In genomic region chr13:75227616-75228277, GRCm38 (mm10) we compare ENCODE assay signal across 8 mouse cellular contexts.
DNase-seq lines count a peak whose midpoint lies in the region; ATAC-seq and TF ChIP-seq lines count a peak whose summit lies in the region.

No protein-coding gene starts in this region.

- no peaks in the 10 kb centered on the region for H3K36me3 ChIP-seq in kidney, postnatal 0 days (ENCODE audit: insufficient read depth, low read length)
- H3K36me3 ChIP-seq in liver, embryonic 11.5 days (ENCODE audit: control insufficient read depth, insufficient read depth, low read length) = no peaks in the 10 kb centered on the region
- H3K36me3 ChIP-seq in neural tube, embryonic 14.5 days (ENCODE audit: control insufficient read depth, insufficient read depth, low read length) = no peaks in the 10 kb centered on the region

- no peak overlapping the region for H3K4me2 ChIP-seq in kidney, postnatal 0 days (ENCODE audit: low read length)
- no peak overlapping the region for H3K4me2 ChIP-seq in liver, embryonic 11.5 days
- no peak overlapping the region for H3K4me2 ChIP-seq in neural tube, embryonic 14.5 days (ENCODE audit: low read depth, low read length)

- no peaks in the 10 kb centered on the region for H3K4me1 ChIP-seq in kidney, postnatal 0 days (replicated peaks; ENCODE audit: insufficient read depth, low read length)
- H3K4me1 ChIP-seq in liver, embryonic 11.5 days (replicated peaks; ENCODE audit: control insufficient read depth, insufficient read depth, low read length) = no peaks in the 10 kb centered on the region
- H3K4me1 ChIP-seq in neural tube, embryonic 14.5 days (ENCODE audit: control insufficient read depth, insufficient read depth, low read length) = no peaks in the 10 kb centered on the region

- no peak overlapping the region for H3K9ac ChIP-seq in kidney, postnatal 0 days (ENCODE audit: low read depth, low read length)
- H3K9ac ChIP-seq in liver, embryonic 11.5 days (ENCODE audit: low read depth, low read length) = no peak overlapping the region
- no peak overlapping the region for H3K9ac ChIP-seq in neural tube, embryonic 14.5 days (replicated peaks; ENCODE audit: low read depth, low read length)

- no peak for ATAC-seq in kidney, postnatal 0 days (replicated peaks; ENCODE audit: low FRiP score, low read depth)
- ATAC-seq in liver, embryonic 11.5 days (replicated peaks; ENCODE audit: low FRiP score) = no peak
- peak; percentile 76; the same call in 1 of the 2 replicates for ATAC-seq in neural tube, embryonic 14.5 days (ENCODE audit: low read depth)

- H3K9me3 ChIP-seq in kidney, postnatal 0 days (replicated peaks; ENCODE audit: low read length) = no peaks in the 10 kb centered on the region
- no peaks in the 10 kb centered on the region for H3K9me3 ChIP-seq in liver, embryonic 11.5 days (ENCODE audit: control insufficient read depth, low read length)
- no peaks in the 10 kb centered on the region for H3K9me3 ChIP-seq in neural tube, embryonic 14.5 days (ENCODE audit: control insufficient read depth, low read length)

- peak; percentile 92 for TF ChIP-seq CTCF in kidney, postnatal 0 days (IDR thresholded peaks at IDR 0.05; ENCODE audit: low read depth)

- 24% methylated on average over 5 of the region's 5 CpGs for WGBS in kidney, postnatal 0 days
- WGBS in liver, embryonic 11.5 days = 16% methylated on average over 5 of the region's 5 CpGs
- 36% methylated on average over 5 of the region's 5 CpGs for WGBS in neural tube, embryonic 14.5 days

- peak; percentile 65 to 67 for DNase-seq in B cell, adult 2 months
- DNase-seq in R1 (ENCODE audit: low read depth, low spot score) = peak; percentile 50
- DNase-seq in cerebellum, postnatal 25 days = peak; percentile 59 to 79
- peak; percentile 45 for DNase-seq in gastrocnemius, adult 18-20 months (ENCODE audit: low spot score)
- peak; percentile 62 for DNase-seq in kidney, postnatal 0 days (ENCODE audit: low spot score)
- DNase-seq in liver, embryonic 11.5 days (ENCODE audit: low spot score) = peak; percentile 35
- DNase-seq in testis, postnatal 10 days (ENCODE audit: low spot score) = peak; percentile 83

- H3K4me3 ChIP-seq in kidney, postnatal 0 days (replicated peaks; ENCODE audit: low read depth, low read length) = no peak overlapping the region
- no peak overlapping the region for H3K4me3 ChIP-seq in liver, embryonic 11.5 days (ENCODE audit: low read depth, low read length)
- H3K4me3 ChIP-seq in neural tube, embryonic 14.5 days (ENCODE audit: low read depth, low read length) = no peak overlapping the region

- no peaks in the 10 kb centered on the region for H3K27me3 ChIP-seq in kidney, postnatal 0 days (ENCODE audit: insufficient read depth, low read length)
- no peaks in the 10 kb centered on the region for H3K27me3 ChIP-seq in liver, embryonic 11.5 days (replicated peaks; ENCODE audit: control insufficient read depth, insufficient read depth, low read length)
- H3K27me3 ChIP-seq in neural tube, embryonic 14.5 days (ENCODE audit: control insufficient read depth, insufficient read depth, low read length) = no peaks in the 10 kb centered on the region

- no peak overlapping the region for H3K27ac ChIP-seq in kidney, postnatal 0 days
- no peak overlapping the region for H3K27ac ChIP-seq in liver, embryonic 11.5 days (ENCODE audit: low read depth, low read length)
- no peak overlapping the region for H3K27ac ChIP-seq in neural tube, embryonic 14.5 days (ENCODE audit: low read depth, low read length)
